Mouse (Mus musculus) kidney, adult 2 months (tissue): ENCODE measurements at regions not wholly inside any gene's neighbourhood (a gene's known extent, or its start where the extent isn't known, plus 50 kb on each side); places are given as distances from the start of the nearest gene placed in this dataset.

Experiments used
- DNase-seq: peaks from one replicate; pipeline ENCODE4 v3.0.0; 2021
- H3K27ac ChIP-seq: fragments of 200-500 bp; 2 replicates; pipeline ENCODE4 v1.5.1; 2012; ENCODE audit warnings: low read depth, low read length, control low read depth, inconsistent platforms; ENCODE audit not compliant: insufficient read depth
- H3K27me3 ChIP-seq: fragments of 200-500 bp; replicated peaks from 2 replicates; pipeline ENCODE4 v1.6.1; 2012; ENCODE audit warnings: mild to moderate bottlenecking, moderate library complexity, low read length, inconsistent platforms; ENCODE audit not compliant: control insufficient read depth, insufficient read depth
- H3K36me3 ChIP-seq: fragments of 200-500 bp; 2 replicates; pipeline ENCODE4 v1.6.1; 2012; ENCODE audit warnings: mild to moderate bottlenecking, moderate library complexity, low read length, inconsistent platforms; ENCODE audit not compliant: control insufficient read depth, insufficient read depth
- H3K4me1 ChIP-seq: fragments of 200-500 bp; 2 replicates; pipeline ENCODE4 v1.6.1; 2011; ENCODE audit warnings: low read length; ENCODE audit not compliant: control insufficient read depth, insufficient read depth
- H3K4me3 ChIP-seq: fragments of 200-500 bp; 2 replicates; pipeline ENCODE4 v1.5.1; 2011; ENCODE audit warnings: mild to moderate bottlenecking, low read depth, low read length, control low read depth; ENCODE audit not compliant: insufficient read depth
- CTCF ChIP-seq: fragments of 200-500 bp; conservative IDR thresholded peaks from 2 replicates; pipeline ENCODE4 v1.5.1; 2011; ENCODE audit warnings: low read depth, mild to moderate bottlenecking, control low read depth, low read length, moderate library complexity, mixed read lengths; ENCODE audit not compliant: insufficient read depth, insufficient read length
- POLR2A ChIP-seq: fragments of 200-500 bp; IDR thresholded peaks from one replicate; pipeline ENCODE4 v1.6.1; 2011; ENCODE audit warnings: low read depth, low read length, control low read depth
- WGBS: fragments of 180-500 bp; shearing (Covaris S2); methylation state at CpG from one replicate; pipeline ENCODE4 v1.1.7; 2018; 5-methylcytosine and 5-hydroxymethylcytosine counted together

GRCm38 (mm10) chr3:148510381-148510780, 480.0 kb downstream of the Adgrl2 start:
- H3K27me3 ChIP-seq, result no peaks in the 10 kb centered on the region
- no peak overlapping the region for H3K27ac ChIP-seq
- H3K4me3 ChIP-seq, result no peak overlapping the region
- DNase-seq, result no peak
- no peaks in the 10 kb centered on the region for H3K4me1 ChIP-seq
- 75% methylated on average over 5 of the region's 5 CpGs for WGBS
- H3K36me3 ChIP-seq, result no peaks in the 10 kb centered on the region
- TF ChIP-seq CTCF, result no peak
- no peak for TF ChIP-seq POLR2A

DNA sequence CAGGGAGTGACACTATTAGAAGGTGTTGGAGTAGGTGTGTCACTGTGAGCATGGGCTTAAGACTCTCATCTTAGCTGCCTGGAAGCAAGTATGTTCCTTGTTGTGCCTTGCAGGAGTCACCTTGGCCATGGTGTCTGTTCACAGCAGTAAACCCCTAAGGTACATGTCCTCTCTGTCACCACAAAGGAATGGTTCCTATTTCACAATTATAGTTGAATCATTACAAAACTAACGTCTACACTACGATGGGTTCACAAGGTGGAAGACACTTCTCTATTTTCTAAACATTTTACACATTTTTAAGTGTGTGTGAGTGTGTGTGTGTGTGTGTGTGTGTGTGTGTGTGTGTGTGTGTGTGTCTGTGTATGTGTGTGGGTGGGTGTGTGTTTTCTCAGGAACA, 485.4 kb downstream of the Adgrl2 start:
- DNase-seq, result no peak
- Histone ChIP-seq H3K27me3 (no peaks in the 10 kb centered on the region), H3K36me3 (no peaks in the 10 kb centered on the region), H3K4me1 (no peaks in the 10 kb centered on the region), H3K27ac (no peak overlapping the region), H3K4me3 (no peak overlapping the region)
- TF ChIP-seq CTCF, result no peak
- TF ChIP-seq POLR2A, result no peak
- 81% methylated on average over 2 of the region's 2 CpGs for WGBS

GRCm38 (mm10) chr3:148503432-148503831, 486.9 kb downstream of the Adgrl2 start:
- Histone ChIP-seq H3K4me1 (no peaks in the 10 kb centered on the region), H3K36me3 (no peaks in the 10 kb centered on the region), H3K27me3 (no peaks in the 10 kb centered on the region), H3K4me3 (no peak overlapping the region), H3K27ac (no peak overlapping the region)
- DNase-seq, result no peak
- WGBS, result 83% methylated on average over 1 of the region's 1 CpGs
- TF ChIP-seq POLR2A (no peak), CTCF (no peak)

DNA sequence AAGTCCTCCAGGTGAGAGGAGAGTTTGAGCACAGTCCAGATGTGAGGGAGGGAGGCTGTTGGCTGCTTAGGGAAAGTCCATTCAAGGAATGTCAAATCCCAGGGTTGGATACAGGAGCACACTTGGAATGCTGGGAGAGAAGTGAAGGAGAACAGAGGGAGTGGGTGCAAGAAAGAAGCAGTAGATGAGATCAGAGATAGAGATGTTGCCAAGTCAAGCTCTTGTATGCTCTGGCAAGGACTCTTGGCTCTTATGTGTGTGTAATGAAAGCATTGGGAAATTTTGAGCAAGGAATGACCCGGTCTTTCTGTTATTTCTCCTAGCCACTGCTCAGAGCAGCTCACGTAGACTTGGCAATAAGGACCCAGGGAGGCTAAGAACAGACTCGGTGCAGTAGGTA, 488.6 kb downstream of the Adgrl2 start:
- 88% methylated on average over 3 of the region's 3 CpGs for WGBS
- DNase-seq, result no peak
- no peaks in the 10 kb centered on the region for H3K4me1 ChIP-seq

GRCm38 (mm10) chr3:148496672-148497071, 493.7 kb downstream of the Adgrl2 start:
- Histone ChIP-seq H3K4me1 (no peaks in the 10 kb centered on the region), H3K36me3 (no peaks in the 10 kb centered on the region), H3K27ac (no peak overlapping the region), H3K4me3 (no peak overlapping the region), H3K27me3 (no peaks in the 10 kb centered on the region)
- TF ChIP-seq CTCF (no peak), POLR2A (no peak)
- WGBS, result 28% methylated on average over 5 of the region's 5 CpGs
- no peak for DNase-seq

More for the DNA sequence above, 488.6 kb downstream of the Adgrl2 start:
- Histone ChIP-seq H3K27ac (no peak overlapping the region), H3K27me3 (no peaks in the 10 kb centered on the region), H3K36me3 (no peaks in the 10 kb centered on the region), H3K4me3 (no peak overlapping the region)
- TF ChIP-seq POLR2A (no peak), CTCF (no peak)

GRCm38 (mm10) chr3:148491287-148491686, 499.1 kb downstream of the Adgrl2 start:
- H3K4me1 ChIP-seq, result no peaks in the 10 kb centered on the region
- no peaks in the 10 kb centered on the region for H3K36me3 ChIP-seq
- H3K27me3 ChIP-seq, result no peaks in the 10 kb centered on the region; the same call in 1 of the 2 replicates
- TF ChIP-seq POLR2A, result no peak
- no peak for TF ChIP-seq CTCF
- no peak for DNase-seq
- 82% methylated on average over 3 of the region's 3 CpGs for WGBS
- H3K27ac ChIP-seq, result no peak overlapping the region
- H3K4me3 ChIP-seq, result no peak overlapping the region

DNA sequence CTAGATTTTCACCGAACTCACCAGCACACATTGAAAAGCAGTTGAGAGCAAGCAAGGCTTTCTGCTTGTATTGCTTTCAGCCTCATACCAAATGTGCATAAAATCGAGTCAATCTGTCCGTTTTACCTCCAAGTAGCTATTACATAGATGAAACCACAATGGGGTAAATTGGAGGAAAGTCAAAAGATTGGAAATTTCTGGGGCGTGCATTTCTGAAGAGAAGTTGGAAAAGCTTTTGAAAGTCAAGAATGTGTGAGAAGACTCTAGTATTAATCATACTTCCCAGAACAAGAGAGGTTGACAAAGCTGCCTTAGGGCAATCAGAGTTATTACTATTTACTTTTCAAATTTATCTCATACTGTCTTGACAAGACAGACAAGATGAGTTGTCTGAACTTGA, 501.2 kb downstream of the Adgrl2 start:
- 91% methylated on average over 4 of the region's 4 CpGs for WGBS
- TF ChIP-seq CTCF, result no peak
- no peak for TF ChIP-seq POLR2A

More for the DNA sequence above, 501.2 kb downstream of the Adgrl2 start:
- H3K4me1 ChIP-seq, result no peaks in the 10 kb centered on the region
- H3K27ac ChIP-seq, result no peak overlapping the region
- no peak for DNase-seq
- no peaks in the 10 kb centered on the region for H3K36me3 ChIP-seq
- H3K4me3 ChIP-seq, result no peak overlapping the region
- H3K27me3 ChIP-seq, result no peaks in the 10 kb centered on the region; the same call in 1 of the 2 replicates
